Mouse (Mus musculus): ENCODE measurements around the gene Elp5. TPM values are rescaled to one million over a fixed set of nuclear protein-coding genes. Genes with fewer than 3 reads are reported as not detected.
"Not testable (repeated sequence)": the region's sequence is repeated elsewhere in the genome, so short reads cannot be mapped to it uniquely, and the experiment has no call there.

Elp5 gene
- polyA plus RNA-seq, 1 experiment from 2014 or later, result 112 TPM

- Histone ChIP-seq H3K36me3 (no peaks in the 10 kb centered on the region), H3K4me1 (peaks cover 80% of the 10 kb centered on the region), H3K4me3 (replicated peaks) (peak overlapping the region; percentile 54), H3K4me2 (replicated peaks) (peak overlapping the region; percentile 91), H3K9ac (no peak overlapping the region), H3K27ac (replicated peaks) (peak overlapping the region; percentile 92), H3K27me3 (no peaks in the 10 kb centered on the region), H3K9me3 (replicated peaks) (no peaks in the 10 kb centered on the region)
- peak; percentile 84 for ATAC-seq (ENCODE audit: insufficient number of reproducible peaks, low FRiP score, low TSS enrichment, low read depth)
- 1% methylated on average over 40 of the region's 40 CpGs for WGBS
Measured at GRCm38 (mm10) chr11:70021264-70022132, 39.2 kb upstream of the Elp5 start.

- H3K4me3 ChIP-seq (replicated peaks), result peak overlapping the region; percentile 54
- no peaks in the 10 kb centered on the region for H3K27me3 ChIP-seq
- H3K27ac ChIP-seq (replicated peaks), result peak overlapping the region; percentile 92
- WGBS, result under 1% methylated on average over 8 of the region's 8 CpGs
- H3K9me3 ChIP-seq (replicated peaks), result no peaks in the 10 kb centered on the region
- no peaks in the 10 kb centered on the region for H3K36me3 ChIP-seq
- ATAC-seq (ENCODE audit: insufficient number of reproducible peaks, low FRiP score, low TSS enrichment, low read depth), result peak; percentile 76
- peaks cover 73% of the 10 kb centered on the region for H3K4me1 ChIP-seq
- H3K4me2 ChIP-seq (replicated peaks), result peak overlapping the region; percentile 91
- H3K9ac ChIP-seq, result no peak overlapping the region
Measured at GRCm38 (mm10) chr11:70020731-70021263, 38.5 kb upstream of the Elp5 start.

GRCm38 (mm10) chr11:70020022-70020631 is 37.8 kb upstream of the Elp5 start:
- peak overlapping the region; percentile 92 for H3K27ac ChIP-seq (replicated peaks)
- no peak for ATAC-seq (ENCODE audit: insufficient number of reproducible peaks, low FRiP score, low TSS enrichment, low read depth)
- H3K9me3 ChIP-seq (replicated peaks), result no peaks in the 10 kb centered on the region
- H3K4me3 ChIP-seq (replicated peaks), result peak overlapping the region; percentile 54
- no peaks in the 10 kb centered on the region for H3K27me3 ChIP-seq
- H3K4me1 ChIP-seq, result peaks cover 73% of the 10 kb centered on the region
- H3K36me3 ChIP-seq, result no peaks in the 10 kb centered on the region
- H3K9ac ChIP-seq, result no peak overlapping the region
- WGBS, result 11% methylated on average over 8 of the region's 8 CpGs
- peak overlapping the region; percentile 91 for H3K4me2 ChIP-seq (replicated peaks)

GRCm38 (mm10) chr11:70019495-70020021 is 37.2 kb upstream of the Elp5 start:
- no peaks in the 10 kb centered on the region for H3K27me3 ChIP-seq
- peaks cover 73% of the 10 kb centered on the region for H3K4me1 ChIP-seq
- WGBS, result 0% methylated on average over 2 of the region's 2 CpGs
- peak overlapping the region; percentile 92 for H3K27ac ChIP-seq (replicated peaks)
- H3K4me3 ChIP-seq (replicated peaks), result peak overlapping the region; percentile 54
- no peaks in the 10 kb centered on the region for H3K9me3 ChIP-seq (replicated peaks)
- H3K9ac ChIP-seq, result 0 out of 2 replicates have a peak overlapping the region, but pooled peaks have one; percentile 63
- peak overlapping the region; percentile 91 for H3K4me2 ChIP-seq (replicated peaks)
- ATAC-seq (ENCODE audit: insufficient number of reproducible peaks, low FRiP score, low TSS enrichment, low read depth), result no peak
- no peaks in the 10 kb centered on the region for H3K36me3 ChIP-seq

GRCm38 (mm10) chr11:70018131-70018990 is 36.0 kb upstream of the Elp5 start:
- H3K4me2 ChIP-seq (replicated peaks), result peak overlapping the region; percentile 91
- no peaks in the 10 kb centered on the region for H3K9me3 ChIP-seq (replicated peaks)
- H3K9ac ChIP-seq, result peak overlapping the region; percentile 63
- peaks cover 71% of the 10 kb centered on the region for H3K4me1 ChIP-seq
- no peaks in the 10 kb centered on the region for H3K27me3 ChIP-seq
- H3K36me3 ChIP-seq, result peaks cover 7% of the 10 kb centered on the region
- ATAC-seq (ENCODE audit: insufficient number of reproducible peaks, low FRiP score, low TSS enrichment, low read depth), result no peak
- H3K27ac ChIP-seq (replicated peaks), result peak overlapping the region; percentile 92
- H3K4me3 ChIP-seq (replicated peaks), result peak overlapping the region; percentile 54
- 1% methylated on average over 25 of the region's 25 CpGs for WGBS

GRCm38 (mm10) chr11:70017199-70017767 is 35.0 kb upstream of the Elp5 start:
- no peaks in the 10 kb centered on the region for H3K27me3 ChIP-seq
- no peak overlapping the region for H3K9ac ChIP-seq
- ATAC-seq (ENCODE audit: insufficient number of reproducible peaks, low FRiP score, low TSS enrichment, low read depth), result no peak
- peak overlapping the region; percentile 54; the same call in 1 of the 2 replicates for H3K4me3 ChIP-seq (replicated peaks)
- peak overlapping the region; percentile 91 for H3K4me2 ChIP-seq (replicated peaks)
- H3K4me1 ChIP-seq, result peaks cover 68% of the 10 kb centered on the region
- H3K27ac ChIP-seq (replicated peaks), result peak overlapping the region; percentile 92; the same call in 1 of the 2 replicates
- peaks cover 18% of the 10 kb centered on the region for H3K36me3 ChIP-seq
- no peaks in the 10 kb centered on the region for H3K9me3 ChIP-seq (replicated peaks)
- WGBS, result 29% methylated on average over 7 of the region's 7 CpGs

GRCm38 (mm10) chr11:70016669-70017068 is 34.4 kb upstream of the Elp5 start, which contains the start of gene Dlg4:
Dlg4 (plus strand) TSS chr11:70016942.
- peak within 1 kb of the TSS; percentile 54 for H3K4me3 ChIP-seq (replicated peaks)
- peaks cover 63% of the 10 kb centered on the region for H3K4me1 ChIP-seq

GRCm38 (mm10) chr11:70016177-70016576 is 33.9 kb upstream of the Elp5 start:
- Histone ChIP-seq H3K36me3 (peaks cover 29% of the 10 kb centered on the region), H3K4me1 (peaks cover 59% of the 10 kb centered on the region)
- H3K27me3 ChIP-seq; H3K27ac ChIP-seq (replicated peaks); H3K4me2 ChIP-seq (replicated peaks); H3K9me3 ChIP-seq (replicated peaks); H3K9ac ChIP-seq; H3K4me3 ChIP-seq (replicated peaks); ATAC-seq (ENCODE audit: insufficient number of reproducible peaks, low FRiP score, low TSS enrichment, low read depth): not testable (repeated sequence)
- WGBS, result 74% methylated on average over 2 of the region's 2 CpGs

More at GRCm38 (mm10) chr11:70016669-70017068, 34.4 kb upstream of the Elp5 start, which contains the start of gene Dlg4:
- peak within 1 kb of the TSS; percentile 33; the same call in 1 of the 2 replicates for H3K9ac ChIP-seq
- H3K4me2 ChIP-seq (replicated peaks), result peak within 1 kb of the TSS; percentile 91
- no peaks in the 10 kb centered on the region for H3K27me3 ChIP-seq
- no peak for ATAC-seq (ENCODE audit: insufficient number of reproducible peaks, low FRiP score, low TSS enrichment, low read depth)
- H3K9me3 ChIP-seq (replicated peaks), result no peaks in the 10 kb centered on the region
- 70% methylated on average over 3 of the region's 3 CpGs for WGBS
- H3K27ac ChIP-seq (replicated peaks), result peak within 1 kb of the TSS; percentile 92
- peaks cover 24% of the 10 kb centered on the region for H3K36me3 ChIP-seq

- H3K9ac ChIP-seq, result no peak overlapping the region
- peaks cover 54% of the 10 kb centered on the region for H3K4me1 ChIP-seq
- no peak overlapping the region for H3K27ac ChIP-seq (replicated peaks)
- no peaks in the 10 kb centered on the region for H3K27me3 ChIP-seq
- WGBS, result 63% methylated on average over 6 of the region's 6 CpGs
- peak overlapping the region; percentile 65 for H3K4me3 ChIP-seq (replicated peaks)
- H3K36me3 ChIP-seq, result peaks cover 34% of the 10 kb centered on the region
- peak overlapping the region; percentile 79 for H3K4me2 ChIP-seq (replicated peaks)
- no peak for ATAC-seq (ENCODE audit: insufficient number of reproducible peaks, low FRiP score, low TSS enrichment, low read depth)
- H3K9me3 ChIP-seq (replicated peaks), result no peaks in the 10 kb centered on the region
Measured at GRCm38 (mm10) chr11:70015677-70016076, 33.4 kb upstream of the Elp5 start.

GRCm38 (mm10) chr11:70014880-70015558 is 32.7 kb upstream of the Elp5 start, which contains the start of gene Acadvl:
Acadvl (minus strand) TSS chr11:70015411.
- Histone ChIP-seq H3K9ac (peak within 1 kb of the TSS; percentile 80), H3K9me3 (replicated peaks) (no peaks in the 10 kb centered on the region), H3K27me3 (no peaks in the 10 kb centered on the region), H3K27ac (replicated peaks) (peak within 1 kb of the TSS; percentile 72), H3K4me3 (replicated peaks) (peak within 1 kb of the TSS; percentile 65), H3K4me2 (replicated peaks) (peak within 1 kb of the TSS; percentile 79), H3K4me1 (peaks cover 48% of the 10 kb centered on the region), H3K36me3 (peaks cover 40% of the 10 kb centered on the region)
- peak; percentile 73 for ATAC-seq (ENCODE audit: insufficient number of reproducible peaks, low FRiP score, low TSS enrichment, low read depth)
- under 1% methylated on average over 35 of the region's 35 CpGs for WGBS
